Mouse (Mus musculus): ENCODE measurements around the gene Dnajb2.

The Dnajb2 gene

GRCm38 (mm10) chr1:75248041-75248772, 12.0 kb downstream of the Dnajb2 start:
- in situ Hi-C loops (cut with MboI; ENCODE audit: low sequenced_read_pairs), result no loop called here

DNA sequence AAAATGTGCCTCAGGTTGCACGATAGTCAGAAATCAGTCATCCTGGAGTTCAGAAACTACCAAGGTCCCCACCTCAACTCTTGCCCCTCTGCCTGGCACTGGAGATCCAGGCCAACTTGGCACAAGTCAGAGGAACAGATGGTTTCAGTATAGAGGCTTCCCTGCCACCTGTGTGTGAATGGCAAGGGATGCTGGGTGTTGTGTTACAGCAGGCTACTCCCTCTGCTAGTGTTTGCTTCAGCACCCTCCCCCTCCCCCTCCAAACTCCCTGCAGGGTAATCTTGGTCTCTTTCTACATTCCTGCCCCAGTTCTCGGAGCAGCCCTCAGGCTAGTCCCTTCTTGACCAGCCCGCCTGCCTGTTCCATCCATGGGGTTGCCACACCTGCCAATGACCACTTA, 14.3 kb downstream of the Dnajb2 start:
- in situ Hi-C loops (cut with MboI; ENCODE audit: low sequenced_read_pairs), result no loop called here

- in situ Hi-C loops (cut with MboI; ENCODE audit: low sequenced_read_pairs), result no loop called here
These were observed 15.1 kb downstream of the Dnajb2 start for GRCm38 (mm10) chr1:75251112-75251970.

- in situ Hi-C loops (cut with MboI; ENCODE audit: low sequenced_read_pairs), result no loop called here
These were observed 16.1 kb downstream of the Dnajb2 start for GRCm38 (mm10) chr1:75252308-75252707.

DNA sequence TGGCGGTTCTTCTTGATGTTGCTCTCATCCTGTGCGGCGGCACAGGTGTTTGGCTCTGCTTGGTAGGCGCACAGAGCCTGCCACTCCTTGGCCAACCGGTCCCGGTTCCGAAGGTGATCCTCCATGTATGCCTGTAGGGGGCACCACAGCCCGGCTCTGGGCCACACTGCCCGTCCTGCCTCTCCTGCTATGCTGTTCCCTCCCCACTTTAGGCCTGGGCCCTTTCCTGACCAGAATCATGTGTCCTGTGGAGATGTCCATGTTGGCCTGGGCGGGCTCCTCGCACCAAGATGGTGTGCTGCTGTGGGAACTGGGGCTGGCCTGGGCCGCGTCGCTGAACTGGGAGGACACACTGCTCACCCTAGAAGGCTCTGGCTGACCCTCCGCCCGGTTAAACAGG, 16.8 kb downstream of the Dnajb2 start:
- in situ Hi-C loops (cut with MboI; ENCODE audit: low sequenced_read_pairs), result no loop called here

DNA sequence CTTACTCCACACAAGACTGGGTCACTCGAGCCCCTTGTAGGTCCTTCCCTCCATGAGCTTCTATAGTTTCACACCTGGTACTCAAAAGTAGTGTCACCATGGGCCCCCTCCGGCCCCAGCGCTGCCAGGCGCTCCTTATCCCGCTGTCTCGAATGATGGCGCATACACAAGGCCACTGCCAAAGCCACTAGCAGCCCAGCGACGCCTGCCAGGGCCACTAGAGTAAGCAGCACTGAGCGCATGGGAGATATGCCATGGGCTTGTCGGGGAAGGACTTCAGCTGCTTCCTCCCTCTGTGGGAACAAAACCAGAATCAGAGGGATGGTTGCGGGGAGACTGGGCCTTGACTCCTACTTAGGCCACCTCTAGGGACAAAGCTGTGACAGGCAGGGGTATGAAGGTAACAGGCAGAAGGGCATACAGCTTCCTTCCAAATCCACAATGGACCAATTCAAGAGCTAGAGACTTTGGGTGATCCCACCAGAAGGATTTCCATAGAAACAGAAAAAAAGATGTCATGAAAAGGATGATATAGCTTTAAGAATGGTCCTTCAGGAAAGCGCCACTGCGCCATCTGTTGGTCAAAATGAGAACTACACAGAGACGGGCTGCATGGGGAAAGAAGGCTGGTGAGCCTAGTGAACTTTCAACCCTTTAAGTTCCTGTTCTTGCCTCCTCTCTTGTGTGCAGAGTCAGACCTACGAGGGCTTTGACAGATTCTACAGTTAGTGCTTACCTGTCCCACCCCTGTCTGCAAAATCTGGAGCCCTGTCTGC, 17.8 kb downstream of the Dnajb2 start:
- in situ Hi-C loops (cut with MboI; ENCODE audit: low sequenced_read_pairs), result no loop called here

GRCm38 (mm10) chr1:75254625-75255013, 18.4 kb downstream of the Dnajb2 start:
- in situ Hi-C loops (cut with MboI; ENCODE audit: low sequenced_read_pairs), result no loop called here

DNA sequence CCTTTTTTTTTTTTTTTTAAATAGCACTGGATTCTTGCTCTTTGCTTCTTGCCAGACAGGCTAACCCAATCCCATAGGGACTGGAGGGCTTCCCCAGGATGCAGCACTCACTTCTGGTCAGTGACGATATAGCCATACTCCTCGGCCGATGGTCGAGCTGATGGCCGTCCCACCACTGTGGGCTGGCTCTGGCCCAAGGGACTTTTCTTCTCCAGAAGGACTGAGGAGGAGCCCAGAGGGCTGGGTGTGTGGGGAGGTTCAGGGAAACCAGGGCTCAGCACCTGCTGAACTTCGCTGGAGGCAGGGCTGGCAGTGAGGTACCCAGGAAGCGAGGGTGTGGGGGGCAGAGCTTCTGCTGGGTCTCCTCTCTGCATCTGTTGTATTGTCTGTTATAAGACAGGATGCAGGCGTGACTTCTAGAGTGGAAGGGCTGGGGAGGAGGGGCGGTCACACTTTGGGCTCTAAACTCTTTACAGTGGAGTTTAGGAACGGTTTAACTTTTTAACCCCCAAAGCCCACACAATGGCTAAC, 19.4 kb downstream of the Dnajb2 start:
- in situ Hi-C loops (cut with MboI; ENCODE audit: low sequenced_read_pairs), result no loop called here

DNA sequence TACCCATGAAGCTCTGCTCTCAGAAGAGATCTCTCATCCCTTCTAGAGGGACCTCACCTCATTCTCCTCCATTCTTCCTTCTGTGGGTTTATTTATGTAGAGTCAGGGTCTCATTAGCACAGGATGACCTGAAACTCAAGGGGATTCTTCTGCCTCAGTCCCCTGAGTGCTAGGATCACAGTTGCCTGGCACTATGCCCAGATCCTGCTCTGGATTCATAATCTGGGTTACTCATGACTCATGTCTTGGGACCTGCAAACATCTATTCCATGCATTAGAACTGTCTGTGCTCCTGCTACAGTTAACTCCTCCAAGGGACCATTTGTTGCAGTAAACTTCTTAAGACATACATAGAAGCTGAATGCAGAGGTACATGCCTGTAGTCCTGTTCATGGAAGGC, 25.1 kb downstream of the Dnajb2 start:
- in situ Hi-C loops (cut with MboI; ENCODE audit: low sequenced_read_pairs), result no loop called here

- in situ Hi-C loops (cut with MboI; ENCODE audit: low sequenced_read_pairs), result no loop called here
These were observed 27.1 kb downstream of the Dnajb2 start for GRCm38 (mm10) chr1:75262969-75263951.

GRCm38 (mm10) chr1:75264091-75264880, 28.1 kb downstream of the Dnajb2 start, which contains the start of gene Ptprn:
Gene Ptprn, minus strand, starts transcription at chr1:75264502.
- in situ Hi-C loops (cut with MboI; ENCODE audit: low sequenced_read_pairs), result no loop called here

DNA sequence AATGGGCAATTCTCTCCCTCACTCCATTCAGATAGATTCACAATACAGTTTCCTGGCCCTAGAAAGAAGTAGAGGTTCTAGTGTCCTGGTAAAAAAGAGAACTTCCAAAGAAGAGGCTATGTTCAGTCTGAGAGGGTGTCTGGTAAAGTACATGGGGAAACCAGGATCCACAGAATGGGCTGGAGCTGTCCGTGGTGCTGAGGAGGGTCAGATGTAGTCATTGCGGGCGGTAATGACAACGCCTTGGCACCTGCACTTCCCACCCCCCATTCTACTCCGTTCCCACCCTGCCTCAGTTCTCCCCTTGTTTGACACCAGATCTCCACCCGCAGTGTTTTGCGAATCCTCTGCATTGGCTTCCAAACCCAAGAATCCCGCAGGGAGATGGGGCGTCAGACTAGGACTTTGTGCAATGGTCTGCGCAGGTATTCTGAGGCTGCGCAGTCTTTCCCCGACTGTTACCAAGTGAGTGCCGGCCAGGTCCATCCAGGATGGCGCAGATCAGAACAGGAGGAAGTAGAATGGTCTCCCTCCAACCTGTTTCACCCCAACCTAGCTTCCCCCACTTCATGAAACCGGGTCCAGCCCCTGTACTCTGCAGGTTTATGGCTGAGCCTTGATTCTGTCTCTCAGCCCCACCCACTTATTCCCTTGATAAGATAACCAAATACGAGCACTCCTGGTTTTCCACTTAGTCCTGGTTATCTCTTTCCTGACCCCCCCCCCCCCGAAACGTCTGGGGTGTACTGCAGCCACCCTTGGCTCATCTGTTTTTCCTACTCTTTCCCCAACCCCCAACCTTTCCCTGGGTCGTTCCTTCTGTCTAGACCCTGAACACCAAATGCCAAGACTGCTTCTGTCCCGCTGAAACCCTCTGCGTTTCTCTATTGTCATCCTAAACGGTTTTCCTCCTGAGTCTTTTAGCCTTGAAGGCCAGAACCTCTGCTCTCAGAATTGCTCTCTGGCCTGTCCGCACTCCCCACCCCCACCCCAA, 41.3 kb downstream of the Dnajb2 start:
- in situ Hi-C loops (cut with MboI; ENCODE audit: low sequenced_read_pairs), result no loop called here

DNA sequence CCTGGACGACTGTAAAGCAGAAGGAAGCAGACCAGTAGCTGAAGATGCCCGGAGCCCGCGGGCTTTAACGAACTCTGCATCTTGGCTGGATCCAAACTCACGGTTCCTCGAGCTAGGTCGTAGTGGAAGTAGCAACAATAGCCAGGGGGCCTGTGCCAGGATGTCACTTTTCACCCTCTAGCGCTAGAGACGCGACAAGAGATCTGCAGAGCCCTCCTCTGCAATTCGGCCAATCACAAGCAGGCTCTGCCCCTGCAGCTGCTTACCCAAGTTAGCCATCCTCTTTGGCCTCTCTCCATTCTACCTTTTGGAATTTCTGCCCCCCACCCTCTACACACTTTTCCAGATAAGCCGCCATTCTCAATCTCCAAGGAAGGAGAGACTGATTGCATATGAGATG, 42.0 kb downstream of the Dnajb2 start, which contains the start of gene Resp18:
Gene Resp18, minus strand, starts transcription at position 188 of the 400 bp plus-strand sequence.
- in situ Hi-C loops (cut with MboI; ENCODE audit: low sequenced_read_pairs), result no loop called here

DNA sequence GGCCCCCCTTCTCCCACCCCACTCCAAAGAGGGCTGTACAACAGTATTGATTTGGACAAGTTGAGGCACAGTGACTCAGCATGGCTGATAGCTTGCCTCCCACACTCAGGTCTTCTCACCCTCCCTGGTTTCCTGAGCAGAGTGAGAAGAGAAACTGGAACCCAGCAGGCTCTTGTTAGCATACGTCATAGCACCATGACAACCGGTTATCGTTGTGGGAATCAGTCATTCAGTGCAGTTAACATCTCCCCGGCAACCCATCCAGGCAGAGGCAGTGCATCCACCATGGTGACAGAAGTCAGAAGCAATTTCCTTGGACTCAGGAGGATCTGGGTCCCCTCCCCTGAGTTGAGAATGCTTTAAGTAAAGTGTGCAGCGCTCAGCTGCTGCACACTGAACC, 46.8 kb downstream of the Dnajb2 start:
- in situ Hi-C loops (cut with MboI; ENCODE audit: low sequenced_read_pairs), result no loop called here

DNA sequence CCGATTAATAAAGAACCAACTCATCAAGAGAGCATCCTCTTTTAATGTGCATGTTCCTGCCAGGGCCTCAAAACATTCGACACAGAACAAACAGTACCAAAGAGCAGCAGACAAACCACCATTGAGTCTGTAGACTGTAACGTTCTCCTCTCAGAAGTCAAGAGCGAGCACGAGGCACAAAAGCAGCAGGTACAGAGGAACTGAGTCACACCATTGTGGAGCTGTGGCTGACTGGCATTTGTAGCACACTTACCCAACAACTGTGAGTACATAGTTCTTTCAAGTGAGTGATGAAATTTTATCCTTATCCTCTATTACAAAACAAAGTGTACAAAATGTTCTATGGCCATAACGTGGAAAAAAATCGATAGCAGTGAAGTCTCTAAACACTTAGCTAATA, 48.7 kb downstream of the Dnajb2 start:
- in situ Hi-C loops (cut with MboI; ENCODE audit: low sequenced_read_pairs), result no loop called here

- in situ Hi-C loops (cut with MboI; ENCODE audit: low sequenced_read_pairs), result no loop called here
These were observed 53.2 kb downstream of the Dnajb2 start for GRCm38 (mm10) chr1:75289376-75289775.

- in situ Hi-C loops (cut with MboI; ENCODE audit: low sequenced_read_pairs), result no loop called here
These were observed 53.8 kb downstream of the Dnajb2 start for GRCm38 (mm10) chr1:75289888-75290431.

DNA sequence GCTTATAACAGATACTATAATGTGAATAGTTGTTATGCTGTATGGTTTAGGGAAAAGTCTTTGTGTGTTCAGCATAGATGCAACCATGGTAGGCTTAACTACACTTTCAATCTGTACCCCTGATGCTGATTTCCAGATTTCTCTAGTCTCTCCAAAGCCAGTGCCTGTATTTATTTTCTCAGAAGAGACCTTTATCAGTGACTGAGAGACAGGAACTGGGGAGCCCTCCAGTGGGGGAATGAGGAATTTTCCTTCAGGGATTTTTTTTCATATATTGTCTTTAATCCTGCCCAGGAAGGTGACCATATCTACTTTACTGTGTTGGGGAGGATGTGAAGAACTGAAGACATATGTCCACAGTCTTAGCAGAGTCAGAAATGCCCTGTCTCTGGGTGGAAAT, 54.4 kb downstream of the Dnajb2 start:
- in situ Hi-C loops (cut with MboI; ENCODE audit: low sequenced_read_pairs), result no loop called here
